Mouse (Mus musculus) embryonic facial prominence, embryonic 15.5 days (tissue): ENCODE measurements around the gene L3mbtl3. TPM values are rescaled to one million over a fixed set of nuclear protein-coding genes. Genes with fewer than 3 reads are reported as not detected.
A peak's percentile ranks its signal among the peaks of the same experiment; 100 is the strongest.

Experiments used
- ATAC-seq: fragments of 200-750 bp; cut with Nextera tagmentation; 2 replicates; pipeline ENCODE4 v1.8.0; 2017; ENCODE audit warnings: low read depth, moderate TSS enrichment; ENCODE audit not compliant: insufficient number of reproducible peaks, low FRiP score, low TSS enrichment
- H3K27ac ChIP-seq: fragments of 300-500 bp; sonication (generic); replicated peaks from 2 replicates; pipeline ENCODE4 v1.5.1; 2015; ENCODE audit warnings: mild to moderate bottlenecking, inconsistent platforms
- H3K27me3 ChIP-seq: fragments of 300-500 bp; sonication (generic); 2 replicates; pipeline ENCODE4 v1.6.1; 2015; ENCODE audit warnings: inconsistent platforms
- H3K36me3 ChIP-seq: fragments of 300-500 bp; sonication (generic); 2 replicates; pipeline ENCODE4 v1.6.1; 2015; ENCODE audit warnings: mild to moderate bottlenecking, inconsistent platforms
- H3K4me1 ChIP-seq: fragments of 300-500 bp; sonication (generic); 2 replicates; pipeline ENCODE4 v1.6.1; 2015; ENCODE audit warnings: inconsistent platforms
- H3K4me2 ChIP-seq: fragments of 300-500 bp; sonication (generic); replicated peaks from 2 replicates; pipeline ENCODE4 v1.6.1; 2015; ENCODE audit warnings: mild to moderate bottlenecking, inconsistent platforms
- H3K4me3 ChIP-seq: fragments of 300-500 bp; sonication (generic); replicated peaks from 2 replicates; pipeline ENCODE4 v1.5.1; 2015; ENCODE audit warnings: mild to moderate bottlenecking, inconsistent platforms
- H3K9ac ChIP-seq: fragments of 300-500 bp; sonication (generic); 2 replicates; pipeline ENCODE4 v1.6.1; 2015; ENCODE audit warnings: inconsistent platforms
- H3K9me3 ChIP-seq: fragments of 300-500 bp; sonication (generic); replicated peaks from 2 replicates; pipeline ENCODE4 v1.6.1; 2016; ENCODE audit warnings: inconsistent platforms
- WGBS: fragments of 180-500 bp; shearing (Covaris S2); methylation state at CpG from one replicate; pipeline ENCODE4 v1.1.7; 2015; 5-methylcytosine and 5-hydroxymethylcytosine counted together
- polyA plus RNA-seq: library from polyadenylated mRNA; unstranded; fragments of >200 nt; fragmentation: Nextera tagmentation; extraction: Ambion mirVana; gene quantifications from 2 replicates; pipeline ENCODE4 v1.2.1, GENCODE M21; 2015

The L3mbtl3 gene
- polyA plus RNA-seq, result 15.0 and 17.2 TPM in 2 replicates

GRCm38 (mm10) chr10:26375790-26376545, at the start of gene L3mbtl3:
L3mbtl3 (minus strand) TSS chr10:26375971.
- Histone ChIP-seq H3K27me3 (no peaks in the 10 kb centered on the region), H3K4me1 (peaks cover 18% of the 10 kb centered on the region), H3K27ac (peak within 1 kb of the TSS; percentile 97), H3K4me2 (peak within 1 kb of the TSS; percentile 82), H3K4me3 (peak within 1 kb of the TSS; percentile 92), H3K9me3 (no peaks in the 10 kb centered on the region), H3K36me3 (no peaks in the 10 kb centered on the region), H3K9ac (peak within 1 kb of the TSS; percentile 89)
- ATAC-seq, result peak; percentile 85
- WGBS, result 2% methylated on average over 42 of the region's 42 CpGs

- Histone ChIP-seq H3K36me3 (no peaks in the 10 kb centered on the region), H3K4me3 (no peak overlapping the region), H3K9me3 (no peaks in the 10 kb centered on the region), H3K27me3 (no peaks in the 10 kb centered on the region), H3K4me1 (no peaks in the 10 kb centered on the region), H3K4me2 (no peak overlapping the region), H3K9ac (no peak overlapping the region), H3K27ac (no peak overlapping the region)
- no peak for ATAC-seq
- WGBS, result 24% methylated on average over 2 of the region's 2 CpGs
Measured at GRCm38 (mm10) chr10:26421168-26421567, 45.4 kb upstream of the L3mbtl3 start.

- no peak overlapping the region for H3K9ac ChIP-seq
- no peaks in the 10 kb centered on the region for H3K4me1 ChIP-seq
- H3K27ac ChIP-seq, result no peak overlapping the region
- no peaks in the 10 kb centered on the region for H3K9me3 ChIP-seq
- H3K4me2 ChIP-seq, result no peak overlapping the region
- no peak overlapping the region for H3K4me3 ChIP-seq
- ATAC-seq, result no peak
- no peaks in the 10 kb centered on the region for H3K36me3 ChIP-seq
- no peaks in the 10 kb centered on the region for H3K27me3 ChIP-seq
Measured at GRCm38 (mm10) chr10:26388656-26389055, 12.9 kb upstream of the L3mbtl3 start.

GRCm38 (mm10) chr10:26377332-26377602, 1.5 kb upstream of the L3mbtl3 start:
- H3K9me3 ChIP-seq, result no peaks in the 10 kb centered on the region
- no peak overlapping the region for H3K4me2 ChIP-seq
- 74% methylated on average over 6 of the region's 6 CpGs for whole genome bisulfite sequencing
- ATAC-seq, result no peak
- H3K27me3 ChIP-seq, result no peaks in the 10 kb centered on the region
- H3K36me3 ChIP-seq, result no peaks in the 10 kb centered on the region
- no peak overlapping the region for H3K9ac ChIP-seq
- no peak overlapping the region for H3K27ac ChIP-seq
- H3K4me3 ChIP-seq, result no peak overlapping the region
- H3K4me1 ChIP-seq, result peaks cover 10% of the 10 kb centered on the region; the same call in 1 of the 2 replicates

- Histone ChIP-seq H3K4me2 (peak overlapping the region; percentile 82), H3K9me3 (no peaks in the 10 kb centered on the region), H3K27ac (peak overlapping the region; percentile 97; the same call in 1 of the 2 replicates), H3K36me3 (no peaks in the 10 kb centered on the region), H3K4me3 (peak overlapping the region; percentile 92), H3K4me1 (peaks cover 14% of the 10 kb centered on the region), H3K9ac (peak overlapping the region; percentile 33; the same call in 1 of the 2 replicates), H3K27me3 (no peaks in the 10 kb centered on the region)
- ATAC-seq, result no peak
- whole genome bisulfite sequencing, result 36% methylated on average over 10 of the region's 10 CpGs
Measured at GRCm38 (mm10) chr10:26376546-26377331, 968 bp upstream of the L3mbtl3 start.

- Histone ChIP-seq H3K9ac (peak overlapping the region; percentile 89), H3K27me3 (no peaks in the 10 kb centered on the region), H3K27ac (peak overlapping the region; percentile 97), H3K36me3 (no peaks in the 10 kb centered on the region), H3K4me1 (peaks cover 18% of the 10 kb centered on the region), H3K9me3 (no peaks in the 10 kb centered on the region), H3K4me2 (peak overlapping the region; percentile 82), H3K4me3 (peak overlapping the region; percentile 92)
- WGBS, result under 1% methylated on average over 18 of the region's 30 CpGs
- peak; percentile 45 for ATAC-seq
Measured at GRCm38 (mm10) chr10:26375351-26375751, 420 bp downstream of the L3mbtl3 start.

GRCm38 (mm10) chr10:26374436-26375311, 1.1 kb downstream of the L3mbtl3 start:
- Histone ChIP-seq H3K36me3 (no peaks in the 10 kb centered on the region), H3K27me3 (no peaks in the 10 kb centered on the region), H3K27ac (peak overlapping the region; percentile 97), H3K4me1 (peaks cover 18% of the 10 kb centered on the region), H3K4me2 (peak overlapping the region; percentile 82), H3K4me3 (peak overlapping the region; percentile 92), H3K9me3 (no peaks in the 10 kb centered on the region), H3K9ac (peak overlapping the region; percentile 89)
- WGBS, result under 1% methylated on average over 69 of the region's 101 CpGs
- ATAC-seq, result peak; percentile 52

GRCm38 (mm10) chr10:26373951-26374435, 1.8 kb downstream of the L3mbtl3 start:
- Histone ChIP-seq H3K4me1 (peaks cover 18% of the 10 kb centered on the region), H3K9ac (peak overlapping the region; percentile 89), H3K27ac (peak overlapping the region; percentile 97), H3K4me2 (peak overlapping the region; percentile 82), H3K9me3 (no peaks in the 10 kb centered on the region), H3K27me3 (no peaks in the 10 kb centered on the region), H3K36me3 (no peaks in the 10 kb centered on the region), H3K4me3 (peak overlapping the region; percentile 92)
- under 1% methylated on average over 70 of the region's 71 CpGs for WGBS
- peak; percentile 56 for ATAC-seq

- no peak for ATAC-seq
- peak overlapping the region; percentile 89 for H3K9ac ChIP-seq
- no peaks in the 10 kb centered on the region for H3K27me3 ChIP-seq
- WGBS, result under 1% methylated on average over 51 of the region's 51 CpGs
- peak overlapping the region; percentile 97 for H3K27ac ChIP-seq
- no peaks in the 10 kb centered on the region for H3K9me3 ChIP-seq
- peak overlapping the region; percentile 92 for H3K4me3 ChIP-seq
- peak overlapping the region; percentile 82 for H3K4me2 ChIP-seq
- H3K4me1 ChIP-seq, result peaks cover 18% of the 10 kb centered on the region
- no peaks in the 10 kb centered on the region for H3K36me3 ChIP-seq
Measured at GRCm38 (mm10) chr10:26372940-26373931, 2.5 kb downstream of the L3mbtl3 start.

GRCm38 (mm10) chr10:26371416-26371815, 4.4 kb downstream of the L3mbtl3 start:
- Histone ChIP-seq H3K27ac (no peak overlapping the region), H3K9me3 (no peaks in the 10 kb centered on the region), H3K4me2 (no peak overlapping the region), H3K27me3 (no peaks in the 10 kb centered on the region), H3K9ac (no peak overlapping the region), H3K4me3 (no peak overlapping the region), H3K4me1 (peaks cover 13% of the 10 kb centered on the region), H3K36me3 (0 out of 2 replicates have a peak, but pooled peaks cover 8% of the 10 kb centered on the region)
- WGBS, result 66% methylated on average over 7 of the region's 7 CpGs
- ATAC-seq, result no peak
